Mouse (Mus musculus) C2C12 (cell line): ENCODE measurements around the gene Chrne.

Source experiments
- CTCF ChIP-seq: IDR thresholded peaks from one replicate; pipeline ENCODE4 v1.5.1; 2011; ENCODE audit not compliant: control insufficient read depth, insufficient read depth, insufficient read length
- FOSL1 ChIP-seq: IDR thresholded peaks from one replicate; pipeline ENCODE4 v1.8.0; 2011; ENCODE audit warnings: mild to moderate bottlenecking, low read length; ENCODE audit not compliant: poor library complexity, insufficient read depth, severe bottlenecking
- MAX ChIP-seq: IDR thresholded peaks from one replicate; pipeline ENCODE4 v1.6.1; 2011; ENCODE audit warnings: mild to moderate bottlenecking, control low read depth
- MYOG ChIP-seq: IDR thresholded peaks from one replicate; pipeline ENCODE4 v1.6.1; 2011; ENCODE audit not compliant: control insufficient read depth, insufficient read length; ENCODE audit errors: extremely low read depth

GRCm38 (mm10) chr11:70572348-70572902 lies 46.6 kb downstream of the Chrne start:
- TF ChIP-seq CTCF (no peak), MAX (peak; percentile 48), FOSL1 (peak; percentile 24), MYOG (no peak)
